Mouse (Mus musculus): ENCODE measurements at regions not wholly inside any gene's neighbourhood (a gene's known extent, or its start where the extent isn't known, plus 50 kb on each side); places are given as distances from the start of the nearest gene placed in this dataset.

DNA sequence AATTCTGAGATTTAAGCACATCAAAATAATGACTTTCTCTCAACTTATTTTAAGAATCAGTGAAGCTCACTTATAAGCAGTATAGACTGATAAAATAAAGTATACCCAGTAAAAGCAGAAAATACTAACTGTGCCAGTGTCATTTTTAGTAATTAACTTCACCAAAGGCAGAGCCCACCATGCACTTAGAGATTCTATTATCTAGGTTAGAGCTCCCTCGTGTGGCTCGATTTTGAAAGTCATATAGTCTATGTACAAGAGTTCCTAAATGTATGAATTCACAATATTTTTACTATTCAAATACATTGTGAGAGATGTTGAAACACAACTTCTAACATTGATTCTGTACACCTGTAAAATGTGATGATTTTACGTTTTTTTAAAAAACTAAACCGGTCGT lies 589.3 kb downstream of the Kcnj3 start:
- no peaks in the 10 kb centered on the region for H3K27me3 ChIP-seq (ENCODE audit: control insufficient read depth, insufficient read depth, low read length, poor library complexity, severe bottlenecking)
- DNase-seq (ENCODE audit: low read depth, low spot score) = peak; percentile 2
- no peaks in the 10 kb centered on the region for H3K36me3 ChIP-seq (ENCODE audit: control insufficient read depth, insufficient read depth, low read length, poor library complexity, severe bottlenecking)

DNA sequence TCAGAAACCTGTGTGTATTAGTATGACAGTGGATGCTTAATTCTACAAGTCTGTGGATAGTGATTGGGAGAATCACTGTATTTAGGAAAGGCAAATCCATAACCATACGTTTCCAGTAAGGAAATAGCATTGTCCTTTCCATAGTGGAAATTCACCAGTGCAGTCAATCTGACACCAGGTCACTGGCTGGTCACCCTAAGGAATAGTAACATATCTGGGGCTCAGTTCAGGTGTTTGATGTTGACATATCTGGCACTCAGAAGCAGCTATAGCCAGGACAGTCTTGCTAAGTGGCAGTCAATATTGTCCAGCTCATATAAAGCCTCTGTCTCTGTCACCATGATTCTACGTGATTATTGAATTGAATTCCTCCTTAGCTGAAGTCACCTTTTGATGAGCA lies 593.2 kb downstream of the Kcnj3 start:
- DNase-seq (ENCODE audit: low read depth, low spot score) = no peak
- H3K36me3 ChIP-seq (ENCODE audit: control insufficient read depth, insufficient read depth, low read length, poor library complexity, severe bottlenecking) = no peaks in the 10 kb centered on the region
- no peaks in the 10 kb centered on the region for H3K27me3 ChIP-seq (ENCODE audit: control insufficient read depth, insufficient read depth, low read length, poor library complexity, severe bottlenecking)

Data from splenic B cell, adult 2 months (primary cell).